Mouse (Mus musculus) heart, embryonic 14.5 days (tissue): ENCODE data around the gene Prkaa1. TPM values are rescaled to one million over a fixed set of nuclear protein-coding genes. Genes with fewer than 3 reads are reported as not detected.

Experiments used
- ATAC-seq: fragments of 200-750 bp; cut with Nextera tagmentation; 2 replicates; pipeline ENCODE4 v1.8.0; 2017; ENCODE audit warnings: low read depth, moderate TSS enrichment; ENCODE audit not compliant: insufficient number of reproducible peaks, insufficient read depth, low FRiP score
- H3K27ac ChIP-seq, 2 experiments: fragments of 200-500 bp in 1 of 2; fragments of 300-500 bp in 1 of 2; sonication (generic) in 1 of 2; replicated peaks in 1 of 2; 2 replicates each; pipeline ENCODE4 v1.5.1; 2012 to 2014; ENCODE audit warnings: low read depth in 2 of 2, low read length in 2 of 2, control low read depth in 1 of 2, mild to moderate bottlenecking in 1 of 2, mixed read lengths in 1 of 2; ENCODE audit not compliant: control insufficient read depth in 1 of 2, insufficient read depth in 1 of 2
- H3K27me3 ChIP-seq: fragments of 300-500 bp; sonication (generic); 2 replicates; pipeline ENCODE4 v1.6.1; 2014; ENCODE audit warnings: mild to moderate bottlenecking, low read length, control low read depth; ENCODE audit not compliant: control insufficient read depth, insufficient read depth
- H3K36me3 ChIP-seq: fragments of 300-500 bp; sonication (generic); 2 replicates; pipeline ENCODE4 v1.6.1; 2014; ENCODE audit warnings: mild to moderate bottlenecking, control low read depth, low read length, mixed read lengths; ENCODE audit not compliant: control insufficient read depth, insufficient read depth
- H3K4me1 ChIP-seq, 2 experiments: fragments of 200-500 bp in 1 of 2; fragments of 300-500 bp in 1 of 2; sonication (generic) in 1 of 2; 2 replicates each; pipeline ENCODE4 v1.6.1; 2012 to 2014; ENCODE audit warnings: low read length in 2 of 2, control low read depth in 1 of 2, mixed read lengths in 1 of 2; ENCODE audit not compliant: control insufficient read depth in 2 of 2, insufficient read depth in 2 of 2
- H3K4me2 ChIP-seq: fragments of 300-500 bp; sonication (generic); 2 replicates; pipeline ENCODE4 v1.6.1; 2014; ENCODE audit warnings: mild to moderate bottlenecking, low read length
- H3K4me3 ChIP-seq, 2 experiments: fragments of 200-500 bp in 1 of 2; fragments of 300-500 bp in 1 of 2; sonication (generic) in 1 of 2; 2 replicates each; pipeline ENCODE4 v1.5.1; 2012 to 2014; ENCODE audit warnings: low read length in 2 of 2, mild to moderate bottlenecking in 2 of 2, control low read depth in 1 of 2, low read depth in 1 of 2, moderate library complexity in 1 of 2; ENCODE audit not compliant: control insufficient read depth in 1 of 2, insufficient read depth in 1 of 2
- H3K9ac ChIP-seq: fragments of 300-500 bp; sonication (generic); 2 replicates; pipeline ENCODE4 v1.6.1; 2014; ENCODE audit warnings: mild to moderate bottlenecking, low read length
- H3K9me3 ChIP-seq: fragments of 300-500 bp; sonication (generic); 2 replicates; pipeline ENCODE4 v1.6.1; 2016; ENCODE audit warnings: low read length, control low read depth; ENCODE audit not compliant: control insufficient read depth
- WGBS: fragments of 180-500 bp; shearing (Covaris S2); extraction: QIAGEN DNeasy Blood & Tissue Kit; methylation state at CpG from one replicate; pipeline ENCODE4 v1.1.7; 2014; 5-methylcytosine and 5-hydroxymethylcytosine counted together
- polyA plus RNA-seq: library from polyadenylated mRNA; unstranded; fragments of >200 nt; fragmentation: Nextera tagmentation; extraction: Ambion mirVana; gene quantifications from 2 replicates; pipeline ENCODE4 v1.2.1, GENCODE M21; 2014

The Prkaa1 gene
- polyA plus RNA-seq, 1 experiment from 2014 or later: 20.9 TPM

- Histone ChIP-seq H3K4me2 (no peak overlapping the region), H3K36me3 (no peaks in the 10 kb centered on the region), H3K4me1 (peaks cover 2 to 15% of the 10 kb centered on the region in 2 experiments; a peak in 3 of 4 replicates), H3K9ac (no peak overlapping the region), H3K4me3 (no peak overlapping the region), H3K27me3 (no peaks in the 10 kb centered on the region), H3K9me3 (no peaks in the 10 kb centered on the region), H3K27ac (no peak overlapping the region; a peak in 1 of 4 replicates)
- 50% methylated on average over 5 of the region's 5 CpGs for WGBS
- no peak for ATAC-seq
Observed at GRCm38 (mm10) chr15:5142047-5142446, 1.6 kb upstream of the Prkaa1 start.

DNA sequence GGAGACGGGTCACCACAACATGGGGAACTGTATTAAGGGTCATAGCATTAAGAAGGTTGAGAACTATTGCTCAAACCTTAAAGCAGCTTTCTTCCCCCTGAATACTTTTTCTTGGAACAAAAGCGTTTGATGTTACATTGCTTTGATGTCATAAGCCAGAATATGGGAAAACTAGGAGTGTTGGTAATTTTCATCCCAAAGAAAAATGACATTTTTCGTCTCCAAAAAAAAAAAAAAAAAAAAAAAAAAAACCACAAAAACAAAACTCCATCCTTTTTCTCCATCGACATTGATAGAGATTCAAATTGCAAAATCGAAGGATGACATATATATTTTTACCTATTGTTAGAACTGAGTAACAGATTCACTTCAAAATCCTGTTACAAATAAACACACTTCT is 947 bp upstream of the Prkaa1 start:
- Histone ChIP-seq H3K4me2 (peak overlapping the region; percentile 73), H3K4me1 (peaks cover 2 to 13% of the 10 kb centered on the region in 2 experiments; a peak in 3 of 4 replicates), H3K4me3 (peak overlapping the region in 1 of 2 experiments; percentile 88; a peak in 1 of 4 replicates), H3K9ac (no peak overlapping the region), H3K36me3 (no peaks in the 10 kb centered on the region), H3K27ac (no peak overlapping the region), H3K27me3 (no peaks in the 10 kb centered on the region), H3K9me3 (no peaks in the 10 kb centered on the region)
- 73% methylated on average over 5 of the region's 5 CpGs for WGBS
- no peak for ATAC-seq

- H3K27ac ChIP-seq: peak overlapping the region; percentile 84 to 93
- H3K27me3 ChIP-seq: no peaks in the 10 kb centered on the region
- peak overlapping the region; percentile 88 to 98 for H3K4me3 ChIP-seq
- 1% methylated on average over 54 of the region's 61 CpGs for WGBS
- H3K4me2 ChIP-seq: peak overlapping the region; percentile 73
- H3K9ac ChIP-seq: peak overlapping the region; percentile 87
- peaks cover 4 to 12% of the 10 kb centered on the region in 2 experiments for H3K4me1 ChIP-seq
- ATAC-seq: peak; percentile 82
- no peaks in the 10 kb centered on the region for H3K9me3 ChIP-seq
- H3K36me3 ChIP-seq: no peaks in the 10 kb centered on the region
Observed at GRCm38 (mm10) chr15:5144021-5144778, 539 bp downstream of the Prkaa1 start.

DNA sequence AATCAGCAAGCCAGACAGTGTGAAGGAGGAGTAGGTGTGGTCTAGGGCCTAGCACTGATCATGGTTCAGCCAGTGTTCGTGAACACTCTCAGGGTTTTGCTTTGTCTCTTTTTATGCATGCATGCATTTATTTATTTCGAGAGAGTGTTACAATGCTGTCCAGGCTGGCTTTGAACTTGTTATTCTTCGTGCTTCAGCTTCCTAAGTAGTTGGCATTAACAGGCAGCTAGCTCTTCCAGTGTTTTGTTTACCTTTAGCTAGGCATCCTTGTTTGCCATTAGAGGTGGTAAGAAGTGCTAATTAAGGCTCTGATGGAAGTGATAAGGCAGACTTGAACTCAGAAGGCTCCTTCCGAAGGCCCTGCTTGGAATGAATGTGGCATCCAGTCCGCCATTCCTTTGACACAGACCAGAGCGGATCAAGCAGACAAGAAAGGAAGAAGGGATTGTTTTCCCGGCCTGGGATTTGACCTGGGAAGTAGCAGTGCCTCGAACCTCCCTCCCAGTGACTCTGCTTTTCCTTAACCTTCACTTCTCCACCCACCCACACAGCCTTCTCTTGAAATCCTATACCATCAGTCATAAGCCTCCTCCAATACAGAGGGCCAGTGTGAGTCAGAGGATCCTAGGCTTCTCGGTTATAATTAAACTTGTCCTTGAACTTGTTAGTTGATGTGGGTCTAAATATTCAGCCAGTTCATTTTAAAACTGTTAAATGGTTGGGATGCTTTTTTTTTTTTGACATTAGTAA is 1.7 kb downstream of the Prkaa1 start:
- 29% methylated on average over 9 of the region's 9 CpGs for WGBS

DNA sequence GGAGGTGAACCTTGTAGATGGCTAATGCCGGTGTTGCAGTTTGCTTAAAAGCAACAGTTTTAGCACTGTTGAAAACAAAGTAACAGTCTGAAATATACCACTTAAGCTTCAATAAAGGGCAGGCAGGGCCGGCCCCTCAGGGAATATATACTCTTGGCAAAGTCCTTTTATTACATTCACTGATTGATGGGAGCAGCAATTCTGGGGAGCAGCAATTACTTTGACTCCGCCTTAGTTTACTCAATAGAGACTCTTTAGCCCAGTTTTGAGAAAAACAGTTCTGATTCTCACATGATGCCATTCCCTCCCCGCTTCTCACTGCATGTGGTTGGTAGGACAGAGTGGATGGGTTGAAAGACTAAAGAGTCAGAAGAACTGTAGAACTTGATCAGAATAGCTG is 5.5 kb downstream of the Prkaa1 start:
- ATAC-seq: no peak
- no peaks in the 10 kb centered on the region for H3K9me3 ChIP-seq
- H3K4me1 ChIP-seq: peaks cover 5 to 13% of the 10 kb centered on the region in 2 experiments
- no peak overlapping the region for H3K27ac ChIP-seq
- no peak overlapping the region for H3K9ac ChIP-seq
- H3K4me3 ChIP-seq: no peak overlapping the region
- 88% methylated on average over 4 of the region's 4 CpGs for WGBS
- no peak overlapping the region for H3K4me2 ChIP-seq
- no peaks in the 10 kb centered on the region for H3K36me3 ChIP-seq
- no peaks in the 10 kb centered on the region for H3K27me3 ChIP-seq

More for the DNA sequence above, 1.7 kb downstream of the Prkaa1 start:
- H3K9ac ChIP-seq: peak overlapping the region; percentile 87
- H3K4me2 ChIP-seq: peak overlapping the region; percentile 73
- no peaks in the 10 kb centered on the region for H3K27me3 ChIP-seq
- no peaks in the 10 kb centered on the region for H3K36me3 ChIP-seq
- no peak for ATAC-seq
- peak overlapping the region; percentile 16 to 88; a peak in 1 of 4 replicates for H3K4me3 ChIP-seq
- no peaks in the 10 kb centered on the region for H3K9me3 ChIP-seq
- peak overlapping the region in 1 of 2 experiments; percentile 49; a peak in 1 of 4 replicates for H3K27ac ChIP-seq
- peaks cover 4 to 12% of the 10 kb centered on the region in 2 experiments for H3K4me1 ChIP-seq

DNA sequence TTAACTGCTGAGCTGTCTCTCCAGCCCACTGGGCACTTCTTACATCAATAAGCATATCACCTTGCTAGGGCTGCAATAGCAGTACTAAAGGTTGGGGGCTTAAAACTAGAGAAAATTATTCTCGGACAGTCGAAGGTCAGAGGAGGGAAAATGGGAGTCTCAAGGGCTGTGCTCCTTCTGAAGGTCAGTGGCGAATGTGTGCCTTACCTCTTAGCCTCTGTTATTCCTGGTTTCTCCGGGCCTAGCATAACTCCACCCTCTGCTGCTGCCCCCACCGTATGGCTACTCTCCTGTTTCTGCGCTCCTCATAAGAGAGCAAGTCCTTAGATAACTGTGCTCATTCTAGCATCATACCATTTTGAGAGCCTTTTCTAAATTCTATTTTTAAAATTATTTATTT is 8.5 kb downstream of the Prkaa1 start:
- Histone ChIP-seq H3K9ac (no peak overlapping the region), H3K4me1 (peaks cover 9 to 11% of the 10 kb centered on the region in 2 experiments; a peak in 3 of 4 replicates), H3K36me3 (no peaks in the 10 kb centered on the region), H3K27ac (no peak overlapping the region), H3K9me3 (no peaks in the 10 kb centered on the region), H3K27me3 (no peaks in the 10 kb centered on the region), H3K4me3 (no peak overlapping the region), H3K4me2 (no peak overlapping the region)
- WGBS: 82% methylated on average over 6 of the region's 6 CpGs
- no peak for ATAC-seq

DNA sequence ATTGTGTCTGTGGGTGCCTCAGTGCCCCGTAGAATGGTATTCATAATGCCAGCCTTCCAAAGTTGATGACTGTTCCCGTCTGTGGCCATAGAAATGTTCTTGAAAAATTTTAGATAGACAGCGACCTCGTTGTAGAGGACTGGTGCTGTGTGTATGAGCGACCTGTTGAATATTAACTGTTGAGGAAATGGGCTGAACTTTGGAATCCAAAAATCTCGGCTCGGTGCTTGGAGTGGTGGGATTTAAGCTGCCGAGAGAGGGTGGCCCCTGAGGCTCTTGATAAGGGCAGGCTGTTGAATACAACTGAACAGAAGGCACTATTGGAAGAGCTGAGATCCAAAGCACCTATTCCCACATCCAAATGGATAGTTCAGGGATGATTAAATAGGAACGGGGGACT is 11.0 kb downstream of the Prkaa1 start:
- Histone ChIP-seq H3K9ac (no peak overlapping the region), H3K27ac (no peak overlapping the region), H3K27me3 (no peaks in the 10 kb centered on the region), H3K36me3 (no peaks in the 10 kb centered on the region), H3K9me3 (no peaks in the 10 kb centered on the region), H3K4me3 (no peak overlapping the region), H3K4me2 (no peak overlapping the region), H3K4me1 (peaks cover 10 to 20% of the 10 kb centered on the region in 2 experiments)
- no peak for ATAC-seq
- 45% methylated on average over 9 of the region's 9 CpGs for WGBS
